Mouse (Mus musculus) CD8-positive naive resting alpha-beta T cell, adult 2 months (primary cell): Measurements from ENCODE around the gene Natd1.
A peak's percentile ranks its signal among the peaks of the same experiment; 100 is the strongest.
"Not testable (repeated sequence)": the region's sequence is repeated elsewhere in the genome, so short reads cannot be mapped to it uniquely, and the experiment has no call there.

Experiments used
- DNase-seq, 2 experiments: peaks; one replicate each; pipeline ENCODE4 v3.0.0; 2022; ENCODE audit warnings: low read depth in 2 of 2, low spot score in 2 of 2

Gene Natd1

GRCm38 (mm10) chr11:60890744-60891143 is 23.8 kb downstream of the Natd1 start:
- no peak for DNase-seq

DNA sequence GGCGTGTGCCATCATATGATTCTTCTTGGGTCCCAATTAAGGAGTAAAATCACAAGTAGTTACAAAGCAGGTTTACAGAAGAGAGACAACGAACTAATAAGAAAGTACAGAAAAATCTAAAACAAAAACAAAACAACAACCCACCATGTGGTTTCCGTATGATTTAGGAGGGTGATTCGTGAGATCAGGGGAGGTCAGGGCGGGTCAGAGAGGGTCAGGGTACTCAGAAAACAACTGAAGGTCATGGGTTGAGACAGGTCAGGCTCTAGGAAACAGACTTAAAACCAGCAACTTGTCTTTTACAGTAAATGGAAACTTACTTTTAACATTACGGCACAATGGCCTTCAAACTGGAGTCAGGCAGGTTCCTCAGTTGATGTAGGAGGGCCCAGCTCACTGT is 24.3 kb downstream of the Natd1 start:
- DNase-seq = no peak

GRCm38 (mm10) chr11:60889861-60890260 is 24.7 kb downstream of the Natd1 start:
- no peak for DNase-seq

- DNase-seq = not testable (repeated sequence)
Measured at GRCm38 (mm10) chr11:60886986-60887385, 27.6 kb downstream of the Natd1 start.

DNA sequence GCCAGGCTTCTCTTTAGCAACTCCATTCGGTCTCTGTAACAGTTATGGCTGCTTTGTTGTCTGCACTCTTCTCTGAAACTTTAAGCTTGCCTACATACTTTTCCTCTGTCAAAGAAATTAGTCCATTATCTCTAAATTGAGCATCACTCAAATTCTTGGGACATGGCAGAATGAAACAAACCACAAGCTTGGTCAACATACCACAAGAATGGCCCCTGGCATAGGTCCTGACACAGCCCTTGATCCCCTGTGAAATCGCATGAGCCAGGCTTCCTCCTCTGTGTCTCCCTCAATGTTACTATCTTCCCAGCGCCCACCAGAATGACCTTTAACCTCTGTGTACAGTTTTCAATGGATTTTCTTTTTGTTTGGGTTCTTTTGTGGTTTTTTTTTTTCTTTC is 32.2 kb downstream of the Natd1 start:
- no peak for DNase-seq

GRCm38 (mm10) chr11:60880559-60880958 is 34.0 kb downstream of the Natd1 start:
- no peak for DNase-seq

DNA sequence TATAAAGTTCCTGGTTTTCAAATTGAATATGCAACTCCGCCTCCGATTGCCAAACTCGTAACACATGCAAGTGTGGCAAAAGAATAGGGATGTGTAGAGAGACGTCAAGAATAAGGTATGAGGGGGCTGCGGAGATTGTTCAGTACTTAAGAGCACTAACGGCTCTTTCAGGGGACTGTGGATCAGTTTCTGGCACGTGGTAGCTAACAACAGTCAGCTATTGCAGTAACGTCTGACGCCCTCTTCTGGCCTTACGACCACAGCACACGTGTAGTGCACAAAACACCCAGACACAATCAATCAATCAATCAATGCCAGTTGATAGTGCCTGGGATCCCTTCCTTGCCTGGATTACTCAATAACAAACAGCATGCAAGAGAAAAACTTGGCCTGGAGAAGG is 35.1 kb downstream of the Natd1 start:
- peak; percentile 59 to 70 for DNase-seq

GRCm38 (mm10) chr11:60878675-60879294 is 35.8 kb downstream of the Natd1 start, which contains the start of gene Tmem11:
Gene Tmem11 (minus strand): TSS chr11:60879272.
- peak; percentile 92 to 93 for DNase-seq

DNA sequence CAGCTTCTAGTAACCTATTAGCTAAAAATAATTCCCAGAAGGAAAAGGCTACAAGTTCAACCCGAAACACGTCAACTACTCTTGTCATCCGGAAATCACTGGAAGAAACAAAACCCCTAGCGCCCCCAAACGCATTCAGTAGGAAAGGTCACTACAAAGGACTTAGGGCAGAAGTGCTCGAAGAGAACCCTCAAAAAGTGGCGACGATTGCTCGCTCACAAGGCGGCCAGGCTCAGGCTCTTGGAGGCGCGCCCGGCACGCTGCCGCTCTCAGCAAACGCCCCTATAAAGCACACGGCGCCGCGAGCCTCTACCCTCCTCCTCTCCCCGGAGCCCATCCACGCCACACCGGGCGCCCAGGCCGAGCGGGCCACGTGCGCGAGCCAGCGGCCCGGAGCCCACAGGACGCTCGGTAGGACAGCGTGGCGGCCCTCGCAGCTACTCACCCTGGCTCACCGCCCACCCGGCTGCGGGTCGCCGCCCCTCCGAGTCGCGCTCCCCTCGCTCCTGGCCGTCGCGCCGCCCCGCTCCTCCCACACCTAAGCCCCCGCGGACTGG is 36.4 kb downstream of the Natd1 start:
- DNase-seq = no peak

DNA sequence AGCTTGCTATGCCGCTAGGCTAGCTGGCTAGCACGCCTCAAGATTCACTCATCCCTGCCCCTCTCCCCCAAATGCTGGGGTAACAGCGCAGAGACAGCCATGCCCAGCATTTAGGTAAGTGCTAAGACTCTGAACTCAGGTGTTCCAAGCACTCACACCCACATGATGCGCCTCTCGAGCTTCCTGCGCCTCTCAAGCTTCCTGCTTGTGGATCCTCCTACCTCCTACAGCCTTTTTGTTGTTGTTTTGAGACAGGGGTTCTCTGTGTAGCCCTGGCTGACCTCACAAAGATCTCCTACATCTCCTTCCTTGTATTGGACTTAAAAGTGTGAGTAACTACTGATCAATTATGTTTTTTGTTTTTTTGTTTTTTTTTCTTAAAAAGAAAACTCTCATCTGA is 41.4 kb downstream of the Natd1 start:
- no peak for DNase-seq

DNA sequence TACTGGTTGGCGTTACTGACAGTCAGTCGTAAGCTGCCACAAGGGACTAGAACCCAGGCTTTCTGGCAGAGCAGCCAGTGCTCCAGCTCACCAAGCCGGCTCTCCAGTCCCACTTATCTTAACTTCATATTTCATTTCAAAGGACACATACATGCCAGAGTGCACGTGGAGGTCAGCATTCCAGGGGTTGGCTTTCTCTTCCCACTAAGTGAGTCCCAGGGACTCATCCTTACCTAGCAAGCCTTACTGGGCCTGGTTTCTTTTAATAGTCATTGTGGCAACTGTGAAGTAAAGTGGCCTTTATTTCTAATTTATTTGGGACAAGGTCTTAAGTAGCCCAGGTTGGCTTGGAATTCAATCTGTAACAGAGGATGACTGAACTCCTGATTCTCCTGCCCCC is 43.1 kb downstream of the Natd1 start:
- DNase-seq = no peak

GRCm38 (mm10) chr11:60869471-60869870 is 45.1 kb downstream of the Natd1 start:
- not testable (repeated sequence) for DNase-seq

GRCm38 (mm10) chr11:60867904-60868303 is 46.6 kb downstream of the Natd1 start:
- DNase-seq = no peak

- DNase-seq = no peak
Measured at GRCm38 (mm10) chr11:60867456-60867855, 47.1 kb downstream of the Natd1 start.

GRCm38 (mm10) chr11:60866021-60866420 is 48.5 kb downstream of the Natd1 start:
- DNase-seq = no peak

DNA sequence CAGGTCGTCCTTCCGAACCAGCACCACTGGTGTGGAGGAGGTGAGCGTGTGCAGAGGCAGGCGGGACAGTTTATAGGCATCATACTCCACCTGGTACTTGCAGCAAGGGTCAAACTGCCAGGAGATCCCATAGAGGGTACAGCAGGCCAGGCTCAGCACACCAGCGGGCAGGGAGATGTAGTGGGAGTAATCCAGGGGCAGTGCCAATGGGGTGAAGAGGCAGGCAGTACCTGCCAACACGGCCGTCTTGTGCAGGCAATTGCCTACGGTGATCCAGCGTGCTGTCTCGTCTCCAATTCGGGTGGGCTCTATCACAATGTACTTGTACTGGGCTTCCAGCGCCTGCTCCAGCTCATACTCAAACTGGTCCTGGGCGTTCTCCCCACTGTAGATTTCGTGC is 49.6 kb downstream of the Natd1 start:
- DNase-seq = no peak

- DNase-seq = no peak
Measured at GRCm38 (mm10) chr11:60864166-60864565, 50.4 kb downstream of the Natd1 start.

- no peak for DNase-seq
Measured at GRCm38 (mm10) chr11:60863196-60863595, 51.4 kb downstream of the Natd1 start.

DNA sequence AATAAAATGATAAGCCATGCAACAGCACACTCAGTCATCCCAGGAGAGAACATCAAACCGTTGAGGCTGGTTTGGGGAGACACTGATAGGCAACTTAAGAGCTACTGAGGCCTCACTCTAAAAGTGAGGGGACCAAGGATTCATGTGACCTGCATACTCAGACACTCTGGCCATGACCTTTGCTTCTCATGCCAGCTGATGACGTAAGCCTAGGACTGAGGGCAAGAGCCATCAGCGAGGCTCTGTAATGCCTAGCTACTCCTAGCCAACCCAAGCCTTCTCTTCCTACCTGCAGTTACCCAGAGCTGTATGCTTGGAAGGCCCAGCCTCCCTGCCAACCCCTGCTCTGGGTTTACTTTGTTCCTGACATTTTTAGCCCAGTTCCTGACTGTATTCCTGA is 52.6 kb downstream of the Natd1 start:
- no peak for DNase-seq

DNA sequence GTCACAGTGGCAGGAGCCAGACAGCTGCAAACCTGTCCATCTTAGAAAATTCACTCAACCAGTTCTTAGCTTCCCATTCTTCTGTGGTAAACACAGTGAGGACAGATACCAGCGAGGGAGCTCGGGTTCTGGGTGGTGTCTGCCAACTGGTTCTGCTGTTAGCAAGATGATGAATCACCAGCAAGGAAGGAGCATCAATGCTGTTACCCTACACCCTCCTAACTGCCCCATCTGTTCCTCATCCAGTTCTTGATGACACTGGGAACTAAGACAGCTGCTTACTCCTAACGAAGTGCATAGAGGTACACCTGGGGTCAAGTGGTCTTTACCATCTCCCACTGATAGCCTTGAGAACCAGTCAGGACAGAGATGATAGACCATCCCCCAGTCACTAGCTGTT is 58.0 kb downstream of the Natd1 start:
- DNase-seq = no peak
